Mouse (Mus musculus): ENCODE measurements around the gene Id3. TPM values are rescaled to one million over a fixed set of nuclear protein-coding genes. Genes with fewer than 3 reads are reported as not detected.

The Id3 gene
- polyA plus RNA-seq, 1 experiment from 2014 or later, result 226 TPM

DNA sequence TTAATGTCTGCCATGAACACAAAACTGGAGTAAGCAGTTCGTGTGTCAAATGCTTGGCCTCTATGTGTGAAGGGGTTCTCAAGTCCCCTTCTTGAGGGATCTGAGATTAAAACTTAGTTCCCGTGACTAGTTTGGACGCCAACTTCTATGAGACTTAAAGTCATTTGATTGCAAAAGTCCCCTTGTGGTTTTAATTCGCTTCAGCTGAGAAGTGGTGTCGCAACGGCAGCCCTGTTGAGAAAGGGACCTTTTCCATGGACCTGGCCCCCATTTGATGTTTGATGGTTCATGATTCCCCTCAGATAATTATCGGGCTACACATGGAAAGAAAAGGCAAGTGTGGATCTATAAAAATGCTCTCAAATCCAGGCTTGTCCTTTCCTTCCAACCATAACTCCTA lies 36.2 kb downstream of the Id3 start:
- no peaks in the 10 kb centered on the region for H3K27me3 ChIP-seq (replicated peaks; ENCODE audit: control insufficient read depth, insufficient read depth, low read length)
- WGBS, result 89% methylated on average over 7 of the region's 7 CpGs
- no peak overlapping the region; the same call in 1 of the 2 replicates for H3K4me2 ChIP-seq (ENCODE audit: low read length)
- no peak overlapping the region for H3K4me3 ChIP-seq (ENCODE audit: low read length)
- H3K27ac ChIP-seq (ENCODE audit: low read depth, low read length), result no peak overlapping the region
- no peaks in the 10 kb centered on the region for H3K9me3 ChIP-seq (ENCODE audit: control insufficient read depth, low read length)
- no peak overlapping the region for H3K9ac ChIP-seq (ENCODE audit: low read depth, low read length)
- peaks cover 14% of the 10 kb centered on the region for H3K4me1 ChIP-seq (ENCODE audit: control insufficient read depth, insufficient read depth, low read depth, low read length)
- H3K36me3 ChIP-seq (ENCODE audit: control insufficient read depth, insufficient read depth, low read length), result no peaks in the 10 kb centered on the region
- ATAC-seq, result no peak

DNA sequence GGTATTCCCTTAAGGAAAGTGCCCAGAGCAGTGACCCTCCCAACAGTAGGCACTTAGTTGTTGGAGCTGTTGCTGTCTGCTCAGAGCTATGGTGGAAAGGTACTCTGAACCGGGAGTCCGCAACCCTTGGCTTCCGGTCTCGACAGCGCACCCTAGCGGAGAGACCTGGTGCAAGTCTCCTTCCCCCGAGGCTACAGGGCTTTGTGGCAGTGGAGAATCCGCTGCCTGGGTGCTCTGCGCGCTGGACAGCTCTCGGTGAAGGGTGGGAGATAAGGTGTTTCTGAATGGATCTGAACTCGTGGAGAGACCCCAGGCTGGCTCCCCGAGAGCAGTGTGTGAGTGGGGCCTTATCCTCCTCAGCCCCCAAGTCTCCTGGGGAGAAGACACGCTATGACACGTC lies 36.7 kb downstream of the Id3 start:
- 6% methylated on average over 15 of the region's 15 CpGs for WGBS
- peaks cover 14% of the 10 kb centered on the region for H3K4me1 ChIP-seq (ENCODE audit: control insufficient read depth, insufficient read depth, low read depth, low read length)
- no peaks in the 10 kb centered on the region for H3K27me3 ChIP-seq (replicated peaks; ENCODE audit: control insufficient read depth, insufficient read depth, low read length)
- peak; percentile 37 for ATAC-seq
- H3K9me3 ChIP-seq (ENCODE audit: control insufficient read depth, low read length), result no peaks in the 10 kb centered on the region
- peak overlapping the region; percentile 69 for H3K4me2 ChIP-seq (ENCODE audit: low read length)
- no peak overlapping the region; the same call in 1 of the 2 replicates for H3K27ac ChIP-seq (ENCODE audit: low read depth, low read length)
- peak overlapping the region; percentile 61 for H3K9ac ChIP-seq (ENCODE audit: low read depth, low read length)
- H3K4me3 ChIP-seq (ENCODE audit: low read length), result peak overlapping the region; percentile 44
- H3K36me3 ChIP-seq (ENCODE audit: control insufficient read depth, insufficient read depth, low read length), result no peaks in the 10 kb centered on the region

DNA sequence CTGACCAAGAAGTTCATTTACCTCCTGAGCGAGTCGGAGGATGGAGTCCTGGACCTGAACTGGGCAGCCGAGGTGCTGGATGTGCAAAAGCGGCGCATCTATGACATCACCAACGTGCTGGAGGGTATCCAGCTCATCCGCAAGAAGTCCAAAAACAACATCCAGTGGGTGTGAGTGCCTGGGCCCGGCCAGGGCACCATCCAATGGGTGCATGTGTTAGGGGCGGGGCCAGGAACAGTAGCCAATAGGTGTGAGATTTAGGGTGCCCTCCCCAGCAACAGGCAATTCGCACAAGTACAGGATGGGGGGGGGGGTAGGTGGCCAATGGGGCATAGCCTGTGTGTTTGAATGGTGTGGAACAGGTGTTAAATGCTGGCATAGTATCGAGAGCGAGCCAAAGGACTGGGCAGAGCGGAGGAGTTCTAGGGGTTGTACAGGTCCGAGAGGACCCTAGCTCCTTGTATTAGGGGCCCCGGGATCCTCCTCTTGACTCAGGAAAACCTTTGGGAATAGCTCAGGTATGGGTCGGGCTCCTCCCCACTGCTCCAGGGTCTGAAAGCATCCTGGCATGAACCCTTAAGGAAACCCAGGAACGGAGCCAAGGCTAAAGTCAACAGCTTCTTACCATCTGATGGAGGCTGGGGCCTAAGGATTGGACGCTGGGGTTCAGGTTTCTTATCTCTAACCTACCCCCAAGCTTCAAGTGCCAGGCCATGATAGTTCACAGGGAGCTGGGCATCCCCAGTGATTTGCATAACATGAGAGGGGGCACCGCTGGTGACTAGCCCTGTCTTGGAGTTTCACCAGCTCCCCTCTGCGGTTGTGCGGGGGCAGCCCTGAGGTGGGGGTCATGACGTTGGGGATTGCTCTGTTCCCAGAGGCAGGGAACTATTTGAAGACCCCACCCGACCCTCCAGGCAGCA lies 37.4 kb downstream of the Id3 start:
- H3K4me3 ChIP-seq (ENCODE audit: low read length), result peak overlapping the region; percentile 44
- no peaks in the 10 kb centered on the region for H3K27me3 ChIP-seq (replicated peaks; ENCODE audit: control insufficient read depth, insufficient read depth, low read length)
- peak; percentile 90 for ATAC-seq
- H3K36me3 ChIP-seq (ENCODE audit: control insufficient read depth, insufficient read depth, low read length), result no peaks in the 10 kb centered on the region
- H3K27ac ChIP-seq (ENCODE audit: low read depth, low read length), result no peak overlapping the region; the same call in 1 of the 2 replicates
- H3K4me2 ChIP-seq (ENCODE audit: low read length), result peak overlapping the region; percentile 69
- WGBS, result 22% methylated on average over 23 of the region's 23 CpGs
- peak overlapping the region; percentile 61 for H3K9ac ChIP-seq (ENCODE audit: low read depth, low read length)
- H3K9me3 ChIP-seq (ENCODE audit: control insufficient read depth, low read length), result no peaks in the 10 kb centered on the region
- H3K4me1 ChIP-seq (ENCODE audit: control insufficient read depth, insufficient read depth, low read depth, low read length), result peaks cover 14% of the 10 kb centered on the region

DNA sequence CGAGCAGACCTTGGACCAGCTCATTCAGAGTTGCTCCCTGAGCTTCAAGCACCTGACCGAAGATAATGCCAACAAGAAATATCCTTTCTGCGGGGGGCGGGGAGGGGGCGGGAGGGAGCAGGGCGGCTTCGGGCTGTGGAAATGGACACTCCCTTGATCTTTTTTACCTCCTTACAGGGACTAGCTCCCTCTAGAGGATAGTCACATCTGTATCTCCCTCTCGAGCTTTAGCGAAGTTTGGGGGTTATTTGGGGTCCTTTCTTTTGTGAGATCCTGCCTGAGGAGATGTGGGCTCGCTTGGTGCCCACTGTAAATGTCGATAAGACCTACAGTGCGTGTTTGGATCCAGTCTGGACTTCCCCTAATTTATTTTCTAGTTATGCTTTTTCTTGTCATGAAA lies 38.1 kb downstream of the Id3 start:
- no peak for ATAC-seq
- no peak overlapping the region for H3K27ac ChIP-seq (ENCODE audit: low read depth, low read length)
- H3K4me3 ChIP-seq (ENCODE audit: low read length), result no peak overlapping the region; the same call in 1 of the 2 replicates
- peak overlapping the region; percentile 69 for H3K4me2 ChIP-seq (ENCODE audit: low read length)
- H3K27me3 ChIP-seq (replicated peaks; ENCODE audit: control insufficient read depth, insufficient read depth, low read length), result no peaks in the 10 kb centered on the region
- no peaks in the 10 kb centered on the region for H3K9me3 ChIP-seq (ENCODE audit: control insufficient read depth, low read length)
- no peak overlapping the region for H3K9ac ChIP-seq (ENCODE audit: low read depth, low read length)
- H3K4me1 ChIP-seq (ENCODE audit: control insufficient read depth, insufficient read depth, low read depth, low read length), result peaks cover 14% of the 10 kb centered on the region
- no peaks in the 10 kb centered on the region for H3K36me3 ChIP-seq (ENCODE audit: control insufficient read depth, insufficient read depth, low read length)
- WGBS, result 35% methylated on average over 12 of the region's 12 CpGs

DNA sequence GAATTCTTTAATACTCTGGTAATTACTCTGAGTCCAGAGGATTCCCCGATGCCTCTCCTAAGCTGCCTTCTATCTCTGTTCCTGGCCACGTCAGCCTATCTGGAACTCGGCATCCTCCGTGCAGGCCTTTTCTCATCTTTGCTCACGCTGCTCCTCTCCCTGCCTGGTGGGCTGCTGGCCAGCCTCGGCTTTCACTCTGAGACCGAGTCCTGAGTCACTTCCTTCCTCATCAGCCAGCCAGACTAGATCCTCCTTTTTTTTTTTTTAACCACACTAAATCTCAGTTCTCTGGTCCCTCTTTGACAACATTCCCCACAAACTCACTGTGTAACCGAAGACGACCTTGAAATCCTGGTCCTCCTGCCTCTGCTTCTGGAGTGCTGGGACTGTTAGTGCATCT lies 42.1 kb downstream of the Id3 start:
- no peak for ATAC-seq
- Histone ChIP-seq H3K9me3 (ENCODE audit: control insufficient read depth, low read length) (no peaks in the 10 kb centered on the region), H3K27ac (ENCODE audit: low read depth, low read length) (no peak overlapping the region), H3K4me3 (ENCODE audit: low read length) (no peak overlapping the region), H3K4me2 (ENCODE audit: low read length) (no peak overlapping the region), H3K36me3 (ENCODE audit: control insufficient read depth, insufficient read depth, low read length) (no peaks in the 10 kb centered on the region), H3K27me3 (replicated peaks; ENCODE audit: control insufficient read depth, insufficient read depth, low read length) (no peaks in the 10 kb centered on the region), H3K4me1 (ENCODE audit: control insufficient read depth, insufficient read depth, low read depth, low read length) (peaks cover 3% of the 10 kb centered on the region; the same call in 1 of the 2 replicates), H3K9ac (ENCODE audit: low read depth, low read length) (no peak overlapping the region)
- WGBS, result 82% methylated on average over 9 of the region's 9 CpGs

GRCm38 (mm10) chr4:136186315-136186714 lies 43.0 kb downstream of the Id3 start:
- 87% methylated on average over 8 of the region's 8 CpGs for WGBS
- no peak overlapping the region for H3K4me2 ChIP-seq (ENCODE audit: low read length)
- no peak overlapping the region for H3K4me3 ChIP-seq (ENCODE audit: low read length)
- H3K36me3 ChIP-seq (ENCODE audit: control insufficient read depth, insufficient read depth, low read length), result no peaks in the 10 kb centered on the region
- no peaks in the 10 kb centered on the region for H3K27me3 ChIP-seq (replicated peaks; ENCODE audit: control insufficient read depth, insufficient read depth, low read length)
- no peak overlapping the region for H3K27ac ChIP-seq (ENCODE audit: low read depth, low read length)
- H3K9ac ChIP-seq (ENCODE audit: low read depth, low read length), result no peak overlapping the region
- no peaks in the 10 kb centered on the region for H3K4me1 ChIP-seq (ENCODE audit: control insufficient read depth, insufficient read depth, low read depth, low read length)
- ATAC-seq, result no peak
- no peaks in the 10 kb centered on the region for H3K9me3 ChIP-seq (ENCODE audit: control insufficient read depth, low read length)

DNA sequence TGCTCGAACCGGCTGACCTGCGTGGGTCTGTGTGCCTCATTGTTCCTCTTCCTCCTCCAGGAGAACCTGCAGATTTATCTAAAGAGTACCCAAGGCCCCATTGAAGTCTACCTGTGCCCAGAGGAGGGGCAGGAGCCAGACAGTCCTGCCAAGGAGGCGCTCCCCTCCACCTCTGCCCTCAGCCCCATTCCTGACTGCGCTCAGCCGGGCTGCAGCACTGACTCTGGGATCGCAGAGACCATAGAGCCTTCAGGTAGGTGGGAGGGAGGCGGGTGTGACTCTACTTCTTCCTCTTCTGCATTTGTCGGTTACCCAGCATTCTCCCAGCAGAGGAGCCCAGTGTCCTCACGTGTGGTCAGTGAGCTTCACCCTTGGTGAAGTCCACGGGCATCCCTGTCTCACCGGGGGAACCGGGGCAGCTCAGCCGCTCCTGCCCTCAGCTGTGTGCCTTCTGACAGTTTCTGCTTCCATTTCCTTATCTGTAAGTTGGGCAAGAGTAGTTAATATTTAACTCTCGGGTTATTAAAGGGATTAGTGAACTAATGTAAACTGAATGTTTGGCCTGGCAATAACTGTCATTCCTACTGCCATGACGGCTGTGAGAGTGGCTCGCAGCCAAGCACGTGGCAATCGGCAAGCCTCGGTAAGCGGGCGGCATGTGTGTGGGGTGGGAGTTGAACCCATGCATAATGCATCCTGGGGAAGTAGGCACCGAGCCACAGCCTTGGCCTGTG lies 43.6 kb downstream of the Id3 start:
- 83% methylated on average over 23 of the region's 23 CpGs for WGBS
- Histone ChIP-seq H3K4me1 (ENCODE audit: control insufficient read depth, insufficient read depth, low read depth, low read length) (no peaks in the 10 kb centered on the region), H3K9me3 (ENCODE audit: control insufficient read depth, low read length) (no peaks in the 10 kb centered on the region), H3K36me3 (ENCODE audit: control insufficient read depth, insufficient read depth, low read length) (no peaks in the 10 kb centered on the region), H3K4me3 (ENCODE audit: low read length) (no peak overlapping the region), H3K27ac (ENCODE audit: low read depth, low read length) (no peak overlapping the region), H3K4me2 (ENCODE audit: low read length) (no peak overlapping the region), H3K9ac (ENCODE audit: low read depth, low read length) (no peak overlapping the region), H3K27me3 (replicated peaks; ENCODE audit: control insufficient read depth, insufficient read depth, low read length) (no peaks in the 10 kb centered on the region)
- ATAC-seq, result no peak

GRCm38 (mm10) chr4:136188973-136189737 lies 45.9 kb downstream of the Id3 start:
- 81% methylated on average over 6 of the region's 6 CpGs for WGBS
- H3K4me2 ChIP-seq (ENCODE audit: low read length), result no peak overlapping the region

More at GRCm38 (mm10) chr4:136188973-136189737, 45.9 kb downstream of the Id3 start:
- no peak overlapping the region for H3K4me3 ChIP-seq (ENCODE audit: low read length)
- H3K36me3 ChIP-seq (ENCODE audit: control insufficient read depth, insufficient read depth, low read length), result no peaks in the 10 kb centered on the region
- H3K9ac ChIP-seq (ENCODE audit: low read depth, low read length), result no peak overlapping the region
- no peaks in the 10 kb centered on the region for H3K27me3 ChIP-seq (replicated peaks; ENCODE audit: control insufficient read depth, insufficient read depth, low read length)
- no peaks in the 10 kb centered on the region for H3K4me1 ChIP-seq (ENCODE audit: control insufficient read depth, insufficient read depth, low read depth, low read length)
- no peaks in the 10 kb centered on the region for H3K9me3 ChIP-seq (ENCODE audit: control insufficient read depth, low read length)
- no peak overlapping the region for H3K27ac ChIP-seq (ENCODE audit: low read depth, low read length)
- no peak for ATAC-seq
